Mouse (Mus musculus): ENCODE measurements around the gene Carm1.
"Not testable (repeated sequence)": the region's sequence is repeated elsewhere in the genome, so short reads cannot be mapped to it uniquely, and the experiment has no call there.

GRCm38 (mm10) chr9:21594350-21594749 lies 47.7 kb downstream of the Carm1 start:
- not testable (repeated sequence) for TF ChIP-seq CTCF (IDR thresholded peaks at IDR 0.05; ENCODE audit: low read depth, low read length); POLR2A (IDR thresholded peaks at IDR 0.05; ENCODE audit: insufficient read depth, low read length)

Measured in ES-Bruce4 (cell line).